Mouse (Mus musculus) cerebellum, adult 2 months (tissue): ENCODE measurements around the gene Tmco1.

Experiments
- CTCF ChIP-seq: fragments of 200-500 bp; IDR thresholded peaks from 2 replicates; pipeline ENCODE4 v1.5.1; 2011; ENCODE audit warnings: low read depth, mild to moderate bottlenecking, control low read depth, low read length, moderate library complexity, borderline replicate concordance; ENCODE audit not compliant: insufficient read depth
- POLR2A ChIP-seq: fragments of 200-500 bp; IDR thresholded peaks from 2 replicates; pipeline ENCODE4 v1.6.1; 2011; ENCODE audit warnings: low read length, control low read depth, borderline replicate concordance; ENCODE audit not compliant: insufficient read depth

DNA sequence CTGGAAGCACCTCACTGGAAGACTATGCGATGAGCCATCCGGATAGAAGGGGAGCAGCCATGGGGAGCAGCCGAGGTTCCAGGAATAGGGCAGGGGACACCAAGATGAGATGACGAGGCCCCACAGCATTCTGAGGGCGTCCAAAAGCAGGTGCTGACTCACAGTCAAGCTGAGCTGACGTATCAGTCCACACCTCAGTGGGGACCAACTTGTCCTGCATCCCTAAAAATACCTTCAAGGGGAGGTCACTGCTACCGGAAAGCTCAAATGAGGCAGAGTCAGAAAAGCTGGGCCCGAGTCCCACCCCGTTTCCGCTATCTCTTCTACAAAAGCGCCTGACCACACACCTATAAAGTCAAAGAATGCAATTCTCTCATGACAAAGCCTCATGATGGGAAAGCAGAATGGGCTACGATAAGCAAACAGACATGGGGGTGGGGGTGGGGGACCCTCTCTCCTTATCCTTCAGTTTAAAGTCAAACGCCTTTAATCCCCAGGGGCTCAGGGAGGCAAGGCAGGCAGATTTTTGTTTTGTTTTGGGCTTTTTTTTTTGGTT, 28.9 kb upstream of the Tmco1 start:
- TF ChIP-seq POLR2A (no peak), CTCF (no peak)
